Mouse (Mus musculus) liver, embryonic 14.5 days (tissue): ENCODE results near the gene Slc8a3.

ENCODE experiments used
- CTCF ChIP-seq: IDR thresholded peaks from 2 replicates; pipeline ENCODE4 v1.5.1; 2016; ENCODE audit warnings: antibody characterized with exemption, low read depth, control low read depth
- EP300 ChIP-seq: IDR thresholded peaks from 2 replicates; pipeline ENCODE4 v1.6.1; 2016; ENCODE audit warnings: antibody characterized with exemption, low read depth

GRCm38 (mm10) chr12:81294613-81295012, 38.4 kb downstream of the Slc8a3 start:
- TF ChIP-seq CTCF (no peak), EP300 (no peak)
